Mouse (Mus musculus) intestine, embryonic 15.5 days (tissue): ENCODE measurements around the gene Zfp729b. TPM values are rescaled to one million over a fixed set of nuclear protein-coding genes. Genes with fewer than 3 reads are reported as not detected.

Source experiments
- ATAC-seq: fragments of 200-750 bp; cut with Nextera tagmentation; 2 replicates; pipeline ENCODE4 v1.8.0; 2017; ENCODE audit warnings: moderate TSS enrichment, moderate library complexity
- H3K27ac ChIP-seq: fragments of 300-500 bp; sonication (generic); 2 replicates; pipeline ENCODE4 v1.5.1; 2015; ENCODE audit warnings: mild to moderate bottlenecking, inconsistent platforms
- H3K27me3 ChIP-seq: fragments of 300-500 bp; sonication (generic); replicated peaks from 2 replicates; pipeline ENCODE4 v1.6.1; 2015; ENCODE audit warnings: inconsistent platforms
- H3K36me3 ChIP-seq: fragments of 300-500 bp; sonication (generic); 2 replicates; pipeline ENCODE4 v1.6.1; 2015; ENCODE audit warnings: inconsistent platforms
- H3K4me1 ChIP-seq: fragments of 300-500 bp; sonication (generic); replicated peaks from 2 replicates; pipeline ENCODE4 v1.6.1; 2015; ENCODE audit warnings: inconsistent platforms
- H3K4me2 ChIP-seq: fragments of 300-500 bp; sonication (generic); replicated peaks from 2 replicates; pipeline ENCODE4 v1.6.1; 2015; ENCODE audit warnings: mild to moderate bottlenecking, inconsistent platforms
- H3K4me3 ChIP-seq: fragments of 300-500 bp; sonication (generic); replicated peaks from 2 replicates; pipeline ENCODE4 v1.5.1; 2015; ENCODE audit warnings: inconsistent platforms
- H3K9ac ChIP-seq: fragments of 300-500 bp; sonication (generic); 2 replicates; pipeline ENCODE4 v1.6.1; 2015; ENCODE audit warnings: inconsistent platforms
- H3K9me3 ChIP-seq: fragments of 300-500 bp; sonication (generic); 2 replicates; pipeline ENCODE4 v1.6.1; 2016; ENCODE audit warnings: inconsistent platforms
- WGBS: fragments of 180-500 bp; shearing (Covaris S2); methylation state at CpG from one replicate; pipeline ENCODE4 v1.1.7; 2015; 5-methylcytosine and 5-hydroxymethylcytosine counted together
- polyA plus RNA-seq: library from polyadenylated mRNA; unstranded; fragments of >200 nt; fragmentation: Nextera tagmentation; extraction: Ambion mirVana; gene quantifications from 2 replicates; pipeline ENCODE4 v1.2.1, GENCODE M21; 2015

Zfp729b gene
- polyA plus RNA-seq, result 3.4 and 4.1 TPM in 2 replicates

DNA sequence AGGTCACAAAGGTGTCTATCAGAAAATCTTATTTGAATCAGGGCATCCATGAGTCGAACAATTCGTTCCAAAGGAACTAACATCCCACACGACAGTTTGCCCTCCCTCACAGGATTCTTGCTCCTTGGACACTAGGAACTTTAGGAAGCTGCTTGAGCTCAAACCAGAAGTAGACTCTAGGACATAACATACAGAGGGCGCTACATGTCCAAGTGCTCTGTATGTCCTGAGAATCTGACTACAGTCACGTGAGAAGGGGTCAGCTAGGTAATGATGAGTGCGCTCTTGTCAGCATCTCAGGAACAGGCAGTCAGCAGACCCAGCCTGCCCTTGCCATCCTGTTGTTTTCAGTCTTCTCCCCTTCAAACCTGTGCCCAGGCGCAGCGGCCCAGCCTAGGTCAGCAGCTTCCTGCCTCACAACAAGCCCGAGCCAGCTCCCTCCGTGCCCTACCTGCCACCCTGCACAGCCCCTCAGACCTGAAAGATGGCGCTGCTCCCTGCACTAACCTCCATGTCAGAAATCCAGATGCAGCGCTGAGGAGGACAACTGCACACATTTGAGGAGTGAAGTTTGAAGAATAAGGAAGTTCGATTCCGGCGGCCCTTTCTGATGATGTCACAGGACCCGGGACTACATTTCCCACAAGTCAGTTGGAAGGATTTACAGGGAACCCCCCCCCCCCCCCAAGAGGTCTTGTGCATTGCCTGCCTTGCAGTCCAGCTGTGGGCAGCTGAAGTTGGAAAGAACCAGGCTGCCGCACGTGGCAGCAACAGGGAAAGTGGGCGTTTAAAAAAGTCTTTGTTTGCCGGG lies at the start of gene Zfp729b:
Zfp729b (minus strand) TSS at position 642 of the 811 bp plus-strand sequence.
- Histone ChIP-seq H3K9me3 (no peaks in the 10 kb centered on the region), H3K4me3 (peak within 1 kb of the TSS; percentile 78), H3K27me3 (no peaks in the 10 kb centered on the region), H3K4me1 (peaks cover 4% of the 10 kb centered on the region; the same call in 1 of the 2 replicates), H3K27ac (peak within 1 kb of the TSS; percentile 87), H3K36me3 (no peaks in the 10 kb centered on the region), H3K9ac (peak within 1 kb of the TSS; percentile 74), H3K4me2 (peak within 1 kb of the TSS; percentile 59)
- 2% methylated on average over 20 of the region's 20 CpGs for WGBS
- peak; percentile 98 for ATAC-seq

DNA sequence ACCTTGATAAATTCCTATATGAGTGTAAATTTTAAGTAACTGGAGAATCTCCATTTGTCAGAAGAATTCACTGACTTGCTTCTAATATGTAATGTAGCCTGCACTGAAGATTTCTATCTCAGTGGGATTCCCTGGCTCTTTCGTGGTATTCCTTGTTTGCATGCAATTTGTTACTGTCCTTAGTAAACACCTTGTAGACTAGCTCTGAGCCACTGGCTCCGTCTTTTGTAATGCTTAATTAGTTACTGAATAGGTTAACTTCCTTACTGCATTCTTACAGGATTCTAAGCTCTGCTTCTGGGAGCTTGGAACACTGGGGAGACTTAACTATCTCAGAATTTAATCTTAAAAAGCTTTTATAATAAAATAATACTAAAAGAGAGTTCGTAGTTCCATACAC lies 43.0 kb upstream of the Zfp729b start:
- H3K4me3 ChIP-seq, result no peak overlapping the region
- no peaks in the 10 kb centered on the region for H3K9me3 ChIP-seq
- H3K4me1 ChIP-seq, result no peaks in the 10 kb centered on the region
- WGBS, result 47% methylated on average over 3 of the region's 3 CpGs
- no peak for ATAC-seq
- H3K4me2 ChIP-seq, result no peak overlapping the region
- no peaks in the 10 kb centered on the region for H3K36me3 ChIP-seq
- H3K27ac ChIP-seq, result no peak overlapping the region
- no peak overlapping the region for H3K9ac ChIP-seq
- H3K27me3 ChIP-seq, result no peaks in the 10 kb centered on the region

DNA sequence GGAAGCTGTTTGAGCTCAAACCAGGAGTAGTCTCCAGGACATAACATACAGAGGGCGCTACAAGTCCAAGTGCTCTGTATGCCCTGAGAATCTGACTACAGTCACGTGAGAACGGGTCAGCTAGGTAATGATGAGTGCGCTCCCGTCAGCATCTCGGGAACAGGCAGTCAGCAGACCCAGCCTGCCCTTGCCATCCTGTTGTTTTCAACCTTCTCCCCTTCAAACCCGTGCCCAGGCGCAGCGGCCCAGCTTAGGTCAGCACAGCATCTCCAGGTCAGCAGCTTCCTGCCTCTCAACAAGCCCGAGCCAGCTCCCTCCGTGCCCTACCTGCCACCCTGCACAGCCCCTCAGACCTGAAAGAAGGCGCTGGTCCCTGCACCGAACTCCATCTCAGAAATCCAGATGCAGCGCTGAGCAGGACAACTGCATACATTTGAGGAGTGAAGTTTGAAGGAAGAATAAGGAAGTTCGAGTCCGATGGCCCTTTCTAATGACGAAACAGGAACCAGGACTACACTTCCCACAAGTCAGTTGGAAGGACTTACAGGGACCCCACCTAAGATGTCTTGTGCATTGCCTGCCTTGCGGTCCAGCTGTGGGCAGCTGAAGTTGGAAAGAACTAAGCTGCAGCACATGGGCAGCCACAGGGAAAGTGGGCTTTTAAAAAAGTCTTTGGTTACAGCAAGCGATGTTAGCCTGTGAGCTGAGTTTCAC lies 27.9 kb upstream of the Zfp729b start, which contains the start of the genes Gm49345 and Zfp729a:
Gm49345 (minus strand) TSS at position 476 of the 714 bp plus-strand sequence.
Zfp729a (minus strand) TSS at position 498 of the 714 bp plus-strand sequence.
- no peaks in the 10 kb centered on the region for H3K36me3 ChIP-seq
- H3K4me1 ChIP-seq, result no peaks in the 10 kb centered on the region
- H3K4me2 ChIP-seq, result peak within 1 kb of the TSS; percentile 56
- H3K9me3 ChIP-seq, result no peaks in the 10 kb centered on the region
- peak within 1 kb of the TSS; percentile 77 for H3K27ac ChIP-seq
- peak within 1 kb of the TSS; percentile 81 for H3K9ac ChIP-seq
- 0% methylated on average over 19 of the region's 19 CpGs for WGBS
- peak within 1 kb of the TSS; percentile 85 for H3K4me3 ChIP-seq
- H3K27me3 ChIP-seq, result no peaks in the 10 kb centered on the region
- ATAC-seq, result peak; percentile 100

DNA sequence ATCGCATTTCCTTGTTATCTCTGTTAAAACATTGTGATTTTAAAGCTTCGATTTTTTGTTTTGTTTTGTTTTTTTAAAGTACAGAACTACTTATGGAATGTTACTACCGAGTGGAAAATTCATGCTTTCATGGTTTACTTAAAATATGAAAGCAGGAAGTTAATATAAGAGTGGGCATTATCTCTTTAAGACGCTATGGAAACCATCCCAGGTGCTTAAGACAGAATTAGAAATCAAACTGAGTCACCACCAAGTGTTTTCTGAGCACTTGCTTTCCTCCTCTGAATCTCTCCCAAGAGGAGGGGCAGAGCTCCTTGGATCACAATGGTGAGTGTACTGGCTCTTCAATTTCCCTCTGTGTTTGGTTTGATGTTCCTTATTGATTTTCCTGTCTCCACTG lies 601 bp upstream of the Zfp729b start:
- no peak; the same call in 1 of the 2 replicates for ATAC-seq
- no peaks in the 10 kb centered on the region for H3K27me3 ChIP-seq
- peaks cover 4% of the 10 kb centered on the region; the same call in 1 of the 2 replicates for H3K4me1 ChIP-seq
- H3K9ac ChIP-seq, result no peak overlapping the region
- 87% methylated on average over 4 of the region's 4 CpGs for WGBS
- H3K27ac ChIP-seq, result no peak overlapping the region
- no peaks in the 10 kb centered on the region for H3K9me3 ChIP-seq
- no peaks in the 10 kb centered on the region for H3K36me3 ChIP-seq
- no peak overlapping the region for H3K4me3 ChIP-seq
- H3K4me2 ChIP-seq, result no peak overlapping the region

DNA sequence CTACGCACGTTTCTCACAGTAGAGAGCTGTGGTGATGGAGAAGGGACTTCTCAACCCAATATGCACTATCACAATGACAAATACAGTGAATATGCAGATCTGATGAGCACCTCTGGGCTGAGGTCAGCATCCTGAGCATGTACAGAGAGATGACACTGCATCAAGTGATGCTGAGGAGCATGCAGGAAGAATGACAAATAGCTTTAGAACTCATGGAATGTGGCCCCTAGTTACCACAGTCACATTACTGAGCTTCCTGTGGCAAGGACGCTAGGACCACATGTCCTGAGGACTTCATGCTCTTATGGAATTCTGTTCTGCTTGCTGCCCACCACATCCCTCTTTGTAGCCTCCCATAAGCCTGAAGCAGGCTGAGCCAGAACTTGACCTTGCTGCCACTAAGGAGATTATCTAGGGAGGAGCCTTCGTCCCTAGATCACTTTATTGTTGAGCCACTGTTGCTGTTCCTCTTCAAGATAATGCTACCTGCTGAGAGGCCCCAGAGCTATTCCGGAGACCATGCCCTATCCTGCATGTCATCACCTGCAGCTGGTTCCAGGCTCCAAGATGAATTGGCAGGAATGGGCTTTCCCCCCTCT lies 36.8 kb downstream of the Zfp729b start:
- 77% methylated on average over 5 of the region's 5 CpGs for WGBS
- Histone ChIP-seq H3K4me3 (no peak overlapping the region), H3K36me3 (no peaks in the 10 kb centered on the region), H3K27me3 (no peaks in the 10 kb centered on the region), H3K27ac (no peak overlapping the region), H3K4me2 (no peak overlapping the region), H3K4me1 (no peaks in the 10 kb centered on the region), H3K9me3 (no peaks in the 10 kb centered on the region), H3K9ac (no peak overlapping the region)
- no peak for ATAC-seq

DNA sequence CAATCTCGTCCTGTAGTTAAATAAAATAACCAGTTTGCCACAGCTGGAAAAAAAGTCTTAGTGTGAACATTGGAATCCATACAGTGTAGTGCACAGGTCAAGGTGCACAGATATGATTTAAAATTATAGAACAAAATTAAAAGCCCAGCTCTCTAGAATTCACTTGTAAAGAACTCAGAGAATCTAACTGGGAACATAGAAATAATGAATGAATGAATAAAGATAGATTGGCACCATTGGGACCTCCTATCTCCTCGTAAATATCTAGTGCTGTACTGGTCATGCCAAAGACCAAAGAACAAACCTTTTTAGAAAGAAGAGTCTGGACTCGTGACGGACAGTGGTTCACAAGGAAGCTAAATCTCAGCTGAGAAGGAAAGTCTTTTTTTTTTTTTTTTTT lies 55.8 kb downstream of the Zfp729b start, which contains the start of gene Zfp748:
Zfp748 (minus strand) TSS at position 101 of the 400 bp plus-strand sequence.
- ATAC-seq, result no peak
- Histone ChIP-seq H3K4me2 (peak within 1 kb of the TSS; percentile 58), H3K9ac (peak within 1 kb of the TSS; percentile 89), H3K4me1 (peaks cover 6% of the 10 kb centered on the region), H3K27ac (peak within 1 kb of the TSS; percentile 90), H3K27me3 (no peaks in the 10 kb centered on the region), H3K9me3 (no peaks in the 10 kb centered on the region), H3K4me3 (peak within 1 kb of the TSS; percentile 83), H3K36me3 (no peaks in the 10 kb centered on the region)
- WGBS, result 80% methylated on average over 4 of the region's 4 CpGs

DNA sequence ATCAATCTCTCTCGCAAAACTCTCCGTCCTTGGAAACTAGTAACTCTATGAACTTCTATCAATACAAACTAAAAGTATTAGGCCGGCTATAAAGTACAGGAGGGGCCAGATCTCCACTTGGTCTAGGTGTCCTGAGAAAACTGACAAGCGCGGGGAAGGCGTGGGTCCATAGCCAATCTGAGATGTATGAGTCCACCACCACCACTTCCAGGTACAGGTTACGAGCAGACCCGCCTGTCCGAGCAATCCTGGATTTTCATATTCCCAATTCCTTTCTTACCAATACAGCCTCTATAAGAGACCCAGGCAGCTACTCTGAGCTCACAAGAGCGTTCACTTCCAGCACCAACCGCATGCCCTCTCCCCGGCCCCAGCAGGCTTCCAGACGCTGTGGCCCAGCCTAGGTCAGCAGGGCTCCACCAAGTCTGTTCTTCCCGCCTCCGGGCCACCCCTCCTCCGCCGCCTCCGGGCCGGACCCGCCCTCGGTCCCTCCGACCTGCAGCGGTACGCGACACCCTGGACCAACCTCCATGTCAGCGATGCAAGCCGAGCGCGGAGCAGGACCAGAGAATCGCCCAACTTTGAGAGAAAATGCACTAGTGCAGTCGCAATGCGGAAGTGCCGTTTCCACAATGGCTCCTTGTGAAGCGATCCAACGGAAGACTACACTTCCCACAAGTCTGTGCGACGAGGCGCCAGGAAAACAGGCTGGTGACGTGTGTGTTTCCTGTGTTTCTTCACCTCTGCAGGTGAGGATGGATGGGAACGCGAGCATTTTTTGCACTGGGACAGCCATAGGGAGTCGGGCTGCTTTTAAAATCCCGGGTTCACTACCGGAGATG lies 56.8 kb downstream of the Zfp729b start:
- Histone ChIP-seq H3K9me3 (no peaks in the 10 kb centered on the region), H3K4me1 (peaks cover 6% of the 10 kb centered on the region), H3K36me3 (no peaks in the 10 kb centered on the region), H3K4me2 (peak overlapping the region; percentile 58), H3K27ac (peak overlapping the region; percentile 90), H3K4me3 (peak overlapping the region; percentile 83), H3K9ac (peak overlapping the region; percentile 89), H3K27me3 (no peaks in the 10 kb centered on the region)
- under 1% methylated on average over 44 of the region's 44 CpGs for WGBS
- peak; percentile 99 for ATAC-seq

DNA sequence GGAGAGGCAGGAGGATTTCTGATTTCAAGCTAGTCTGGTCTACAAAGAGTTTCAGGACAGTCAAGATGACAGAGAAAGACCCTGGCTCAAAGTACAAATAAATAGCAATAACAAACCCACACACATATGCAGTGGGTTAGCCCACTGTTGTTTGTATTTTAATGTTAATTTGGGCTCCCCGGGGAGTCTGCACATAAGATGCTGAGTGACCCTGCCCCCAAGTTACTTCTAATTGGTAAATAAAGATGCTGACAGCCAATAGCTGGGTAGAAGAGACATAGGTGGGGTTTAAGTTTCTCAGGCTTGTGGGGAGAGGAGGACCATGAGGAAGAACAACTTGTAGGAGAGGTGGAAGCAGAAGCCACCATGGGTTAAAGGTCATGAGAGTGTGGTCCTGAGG lies 63.6 kb downstream of the Zfp729b start:
- Histone ChIP-seq H3K36me3 (peaks cover 20% of the 10 kb centered on the region), H3K4me2 (no peak overlapping the region), H3K4me1 (no peaks in the 10 kb centered on the region), H3K4me3 (no peak overlapping the region), H3K9ac (no peak overlapping the region), H3K27ac (no peak overlapping the region), H3K27me3 (no peaks in the 10 kb centered on the region), H3K9me3 (no peaks in the 10 kb centered on the region)
- no peak for ATAC-seq
- WGBS, result 88% methylated on average over 1 of the region's 1 CpGs

Other genes starting within 250 kb of the Zfp729b start
- gene Gm28044, start 249.2 kb downstream of the Zfp729b start, polyA plus RNA-seq, result 0.38 TPM in 1 of 2 replicates, not detected in the other
- gene Zfp953, start 249.1 kb downstream of the Zfp729b start, polyA plus RNA-seq, result 1.0 and 1.2 TPM in 2 replicates
- gene Gm28041, start 234.0 kb downstream of the Zfp729b start, polyA plus RNA-seq, result 0.39 and 0.55 TPM in 2 replicates
- gene Zfp456, start 233.9 kb downstream of the Zfp729b start, polyA plus RNA-seq, result 1.4 and 1.7 TPM in 2 replicates
- 4.8 and 5.6 TPM in 2 replicates for gene Zfp429, start 209.9 kb downstream of the Zfp729b start, polyA plus RNA-seq
- gene Zfp459, start 188.3 kb downstream of the Zfp729b start, polyA plus RNA-seq, result 1.6 and 3.0 TPM in 2 replicates
- gene Zfp874a, start 158.1 kb downstream of the Zfp729b start, polyA plus RNA-seq, result 6.7 and 8.2 TPM in 2 replicates
- gene Zfp874b, start 125.4 kb downstream of the Zfp729b start, polyA plus RNA-seq, result 2.0 and 2.9 TPM in 2 replicates
- gene Zfp58, start 109.2 kb downstream of the Zfp729b start, polyA plus RNA-seq, result 10.6 and 12.4 TPM in 2 replicates
- gene Gm26965, start 83.6 kb downstream of the Zfp729b start, polyA plus RNA-seq, result not detected in 2 replicates
- 18.1 and 19.3 TPM in 2 replicates for gene Zfp87, start 83.5 kb downstream of the Zfp729b start, polyA plus RNA-seq
- gene Zfp748, start 55.9 kb downstream of the Zfp729b start, polyA plus RNA-seq, result 11.5 and 11.7 TPM in 2 replicates
- gene Gm49345, start 28.1 kb upstream of the Zfp729b start, polyA plus RNA-seq, result not detected in 2 replicates
- 2.6 TPM in 2 replicates for gene Zfp729a, start 28.1 kb upstream of the Zfp729b start, polyA plus RNA-seq
- 9.3 and 10.1 TPM in 2 replicates for gene Zfp738, start 77.4 kb upstream of the Zfp729b start, polyA plus RNA-seq
- 4.7 and 4.9 TPM in 2 replicates for gene Zfp65, start 119.5 kb upstream of the Zfp729b start, polyA plus RNA-seq
- 3.4 and 4.0 TPM in 2 replicates for gene Zfp85, start 145.5 kb upstream of the Zfp729b start, polyA plus RNA-seq
- gene Zfp493, start 170.0 kb upstream of the Zfp729b start, polyA plus RNA-seq, result 2.1 and 2.5 TPM in 2 replicates
- 5.6 and 6.2 TPM in 2 replicates for gene Zfp273, start 204.0 kb upstream of the Zfp729b start, polyA plus RNA-seq
- 2.1 and 2.2 TPM in 2 replicates for gene Gm10037, start 221.4 kb upstream of the Zfp729b start, polyA plus RNA-seq